Mouse (Mus musculus) heart, adult 18-20 months (tissue): ENCODE data around the gene Wdr82. TPM values are rescaled to one million over a fixed set of nuclear protein-coding genes. Genes with fewer than 3 reads are reported as not detected.
A peak's percentile ranks its signal among the peaks of the same experiment; 100 is the strongest.

Experiments
- DNase-seq, 2 experiments: peaks; one replicate each; pipeline ENCODE4 v3.0.0; 2021 to 2022; ENCODE audit warnings: mixed read lengths in 1 of 2
- long read RNA-seq, 2 experiments: library from polyadenylated mRNA; stranded (forward); transcript quantifications; one replicate each; pipeline ENCODE4 v2.0.0; 2021
- total RNA-seq, 2 experiments: library from RNA; stranded (reverse); gene quantifications; 2 replicates each; pipeline ENCODE4 v1.2.3; 2021

The Wdr82 gene
- 10 to 100 TPM; 38.2 to 39.5 TPM for total RNA-seq
- long read RNA-seq, experiment 1, partial matches to known transcripts, result 0 of 5 reads
- long read RNA-seq, experiment 1, other reads (novel, unspliced or antisense), result 4 of 5 reads
- long read RNA-seq, experiment 2, partial matches to known transcripts, result 0 of 3 reads
- long read RNA-seq, experiment 2, other reads (novel, unspliced or antisense), result 2 of 3 reads

DNA sequence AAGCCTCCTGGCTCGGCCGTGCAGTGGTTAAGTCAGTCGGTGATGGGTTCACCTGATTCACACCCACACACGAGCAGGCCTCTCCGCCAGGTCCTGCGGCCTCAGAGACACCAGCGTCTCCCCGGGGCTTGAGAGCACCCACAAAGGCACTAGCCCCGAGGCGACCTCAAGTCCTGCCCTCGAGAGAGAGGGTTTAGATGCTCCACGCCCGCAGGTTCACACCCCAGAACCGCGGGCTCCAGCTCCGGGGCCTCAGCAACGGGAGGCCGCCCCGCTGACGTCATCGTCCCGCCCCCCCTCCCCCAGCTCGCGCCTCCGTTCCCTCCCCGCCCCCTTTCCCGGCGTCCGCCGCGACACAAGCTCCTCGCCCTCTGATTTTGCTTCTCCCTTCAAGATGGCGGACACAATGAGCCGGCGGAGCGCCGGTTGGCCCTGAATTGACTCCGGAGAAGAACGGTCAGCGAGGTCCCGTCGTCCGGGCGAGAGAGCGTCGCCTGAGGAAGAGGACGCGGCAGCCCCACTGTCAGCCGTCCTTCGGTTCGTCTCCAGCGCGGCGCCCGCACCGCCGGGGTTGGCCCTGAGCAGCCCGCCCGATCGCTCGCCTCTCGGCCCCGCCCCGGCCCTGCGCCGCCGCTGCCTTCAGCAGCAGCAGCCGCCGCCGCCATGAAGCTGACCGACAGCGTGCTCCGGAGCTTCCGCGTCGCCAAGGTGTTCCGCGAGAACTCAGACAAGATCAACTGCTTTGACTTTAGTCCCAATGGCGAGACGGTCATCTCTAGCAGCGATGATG is at the start of gene Wdr82:
Gene Wdr82, plus strand, starts transcription at position 373 of the 790 bp plus-strand sequence.
- DNase-seq, result peak; percentile 94

DNA sequence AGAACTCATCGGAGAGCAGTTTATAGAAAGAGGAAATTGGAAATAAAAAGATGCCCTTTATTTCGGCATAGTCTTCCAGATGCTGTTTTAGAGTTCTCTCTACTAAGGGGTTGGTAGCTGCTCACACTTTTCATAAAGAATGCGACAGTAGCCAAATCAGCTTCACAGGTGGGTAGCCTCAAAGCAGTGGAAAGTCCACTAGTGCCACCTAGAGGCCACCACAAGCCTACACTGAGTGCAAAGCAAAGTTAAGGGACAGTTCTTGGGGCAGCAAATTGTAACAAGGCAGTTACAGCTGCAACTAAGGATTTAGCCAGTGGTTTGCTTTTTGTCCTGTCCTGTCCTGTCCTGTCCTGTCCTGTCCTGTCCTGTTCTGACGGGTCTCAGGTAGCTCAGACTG is 47.1 kb upstream of the Wdr82 start:
- DNase-seq, result peak in 1 of 2 experiments; percentile 13

DNA sequence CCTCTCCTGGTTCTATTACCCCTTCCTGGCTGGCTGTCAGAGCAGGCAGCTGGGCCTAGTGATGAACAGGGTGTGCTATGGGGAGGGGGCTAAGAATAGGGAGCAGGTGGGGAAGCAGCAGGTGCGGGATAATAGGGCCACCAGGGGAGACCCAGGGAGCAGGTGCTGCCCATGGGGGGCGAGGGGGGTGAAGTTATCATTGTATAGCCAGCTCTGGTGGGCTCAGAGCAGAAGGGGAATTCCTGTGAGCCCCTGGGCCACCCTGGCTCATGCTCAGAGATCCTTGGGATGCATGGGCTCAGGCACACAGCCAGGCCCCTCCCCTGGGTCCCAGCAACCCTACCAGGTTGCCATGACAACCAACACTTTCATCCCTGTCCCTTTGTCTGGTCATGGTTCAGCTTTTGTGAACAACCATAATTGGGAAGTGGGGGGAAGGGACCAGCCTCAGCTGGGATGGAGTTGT is 43.9 kb upstream of the Wdr82 start:
- DNase-seq, result no peak

DNA sequence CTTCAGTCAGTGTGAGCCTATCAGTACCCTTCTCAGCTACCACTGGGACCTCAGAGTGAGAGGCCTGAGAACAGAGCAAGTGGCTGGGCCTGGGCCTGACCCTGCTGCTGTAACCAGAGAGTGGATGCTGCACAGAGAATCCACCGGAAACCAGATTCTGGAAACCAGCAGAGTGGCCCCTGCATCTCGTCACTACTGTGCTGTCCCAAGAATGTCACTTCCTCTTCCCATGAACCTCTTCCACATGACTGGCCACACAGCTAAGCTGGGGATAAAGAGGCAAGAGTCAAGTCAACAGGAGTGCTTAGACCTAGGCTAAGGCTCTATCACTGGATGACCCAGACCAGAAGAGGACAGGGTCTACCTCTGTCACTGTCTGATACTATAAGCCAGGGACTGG is 41.7 kb upstream of the Wdr82 start:
- DNase-seq, result no peak

DNA sequence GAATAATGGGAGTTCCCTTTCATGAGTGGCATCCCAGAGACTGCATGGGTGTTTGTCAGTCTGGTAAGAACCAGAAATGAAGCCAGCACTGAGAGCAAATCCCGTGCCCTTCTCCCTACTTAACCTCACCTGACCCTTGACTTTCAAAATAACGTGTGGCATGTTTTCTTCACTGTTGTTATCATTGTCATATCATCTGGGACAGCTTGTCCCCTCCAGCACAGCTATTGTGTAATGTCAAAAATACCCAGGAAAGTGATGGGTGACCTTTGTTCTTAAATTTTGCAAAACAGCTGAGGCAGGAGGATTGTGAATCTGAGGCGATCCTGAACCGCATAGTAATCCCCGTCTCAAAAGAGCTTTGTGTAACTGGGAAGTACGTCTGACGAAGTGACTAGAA is 40.5 kb upstream of the Wdr82 start:
- DNase-seq, result no peak

DNA sequence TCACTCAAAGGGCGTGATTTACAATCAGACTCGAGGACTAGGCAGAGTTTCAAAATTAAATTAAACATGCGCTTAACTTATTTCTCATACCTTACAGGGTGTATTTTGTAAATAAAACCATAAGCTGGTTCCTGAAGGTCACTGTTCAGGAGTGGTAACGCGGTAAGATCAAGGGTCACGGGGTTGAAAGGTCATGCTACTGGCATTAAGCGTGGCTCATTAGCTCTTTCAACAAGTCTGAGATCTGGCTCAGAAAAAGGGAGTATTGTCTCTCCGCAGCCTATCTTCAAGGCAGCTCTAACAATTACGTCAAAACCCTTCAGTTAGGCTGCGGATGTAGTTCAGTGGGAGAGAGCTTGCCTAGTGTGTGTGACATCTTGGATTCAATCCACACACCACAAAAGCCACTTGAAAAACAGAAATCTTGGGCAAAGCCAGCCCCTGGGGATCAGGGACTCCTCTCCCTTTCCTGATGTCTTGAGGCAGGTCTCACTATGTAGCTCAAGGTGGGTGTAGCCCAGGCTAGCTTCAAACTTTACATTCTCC is 33.0 kb upstream of the Wdr82 start:
- DNase-seq, result no peak

DNA sequence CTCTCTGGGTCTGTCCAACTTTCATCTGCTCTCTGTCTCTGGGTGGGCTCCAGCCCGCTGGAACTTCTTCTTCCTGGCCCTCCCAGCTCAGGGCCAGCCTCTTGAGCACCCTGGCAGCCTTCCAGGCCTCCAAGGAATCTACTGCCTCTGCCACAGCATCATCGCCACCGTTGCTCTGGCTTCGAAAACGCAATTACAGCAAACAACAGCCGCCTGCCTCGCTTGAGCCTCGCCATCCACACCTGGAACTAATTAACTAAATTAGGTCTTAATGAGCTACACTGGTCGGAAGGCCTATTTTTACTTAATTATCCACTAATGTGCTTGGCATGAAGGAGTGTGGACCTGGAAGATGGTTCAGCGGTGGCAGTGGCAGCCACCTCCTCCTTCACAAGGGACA is 31.0 kb upstream of the Wdr82 start:
- DNase-seq, result no peak

DNA sequence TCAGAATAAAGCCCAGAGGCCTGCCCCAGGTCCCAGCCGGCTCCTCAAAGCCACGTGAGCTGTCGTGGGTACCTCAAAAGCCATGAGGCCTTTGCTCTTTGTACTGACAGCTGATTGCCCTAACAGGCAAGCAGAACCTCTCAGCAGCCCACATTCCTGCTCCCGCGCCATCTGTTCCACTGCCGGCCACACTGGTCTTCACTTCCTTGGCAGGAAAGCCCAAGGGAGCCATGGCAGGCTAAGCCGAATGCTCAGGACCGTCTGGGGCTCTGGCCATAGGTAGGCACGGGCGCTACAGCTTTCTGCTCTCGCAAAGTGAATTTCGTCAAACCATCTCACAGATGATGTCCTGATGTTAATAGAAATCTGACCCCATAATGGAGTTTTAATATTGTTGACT is 28.8 kb upstream of the Wdr82 start:
- no peak for DNase-seq

DNA sequence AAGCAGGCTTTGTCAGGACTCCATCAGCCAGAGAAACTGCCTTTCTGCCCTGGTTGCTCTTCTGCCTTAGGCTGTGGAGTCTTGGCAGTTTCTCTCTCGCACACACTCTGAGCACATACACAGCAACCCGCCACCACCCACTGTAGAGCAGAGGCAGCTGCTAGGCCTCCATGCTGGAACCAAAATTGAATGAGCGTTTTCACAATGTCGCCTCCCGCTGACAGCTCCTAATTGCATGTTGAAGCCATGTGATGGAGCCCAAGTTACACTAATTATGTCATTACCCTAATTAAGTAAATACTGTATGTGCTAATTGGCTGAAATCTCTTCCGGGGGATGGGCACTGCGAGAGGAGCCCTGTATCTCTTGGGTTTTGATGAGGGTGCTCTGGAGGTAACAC is 26.6 kb upstream of the Wdr82 start:
- DNase-seq, result no peak

DNA sequence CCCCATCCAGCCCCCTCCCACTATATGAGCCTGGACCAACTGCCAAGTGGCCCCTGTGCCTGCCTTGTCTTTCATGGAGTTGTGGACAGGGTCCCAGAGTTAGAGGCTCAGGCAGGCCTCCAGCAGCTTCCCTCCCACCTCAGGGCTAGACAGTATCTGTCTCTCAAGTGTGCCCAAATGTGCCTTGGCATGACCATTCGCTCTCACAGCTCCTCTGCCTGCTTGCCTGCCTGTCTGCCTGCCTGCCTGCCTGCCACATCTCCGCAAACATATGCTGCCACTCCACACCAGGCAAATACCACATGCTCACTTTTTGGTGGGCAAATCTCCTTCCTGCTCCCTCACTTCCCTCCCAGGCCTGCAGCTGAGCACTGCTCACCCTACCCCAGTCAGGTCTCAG is 25.1 kb upstream of the Wdr82 start:
- no peak for DNase-seq

DNA sequence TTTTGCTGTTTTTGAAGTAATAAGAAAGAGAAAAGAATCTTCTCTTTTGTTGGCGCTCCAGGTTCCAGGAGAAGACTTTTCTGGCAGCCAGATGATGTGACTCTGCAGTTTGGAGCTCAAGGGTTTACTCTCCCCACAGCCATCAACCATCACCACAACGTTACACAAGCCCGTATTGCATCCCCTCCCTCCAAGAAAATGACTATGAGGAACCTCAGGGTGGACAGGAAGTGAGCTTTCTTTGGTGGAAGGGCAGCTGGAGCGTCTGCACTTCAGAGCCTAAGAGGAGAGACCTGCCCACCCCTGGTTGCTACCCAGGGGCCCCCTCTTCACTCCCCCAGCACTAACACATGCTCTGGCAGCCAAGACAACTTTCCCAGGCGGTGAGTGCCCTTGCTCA is 23.4 kb upstream of the Wdr82 start:
- no peak for DNase-seq

DNA sequence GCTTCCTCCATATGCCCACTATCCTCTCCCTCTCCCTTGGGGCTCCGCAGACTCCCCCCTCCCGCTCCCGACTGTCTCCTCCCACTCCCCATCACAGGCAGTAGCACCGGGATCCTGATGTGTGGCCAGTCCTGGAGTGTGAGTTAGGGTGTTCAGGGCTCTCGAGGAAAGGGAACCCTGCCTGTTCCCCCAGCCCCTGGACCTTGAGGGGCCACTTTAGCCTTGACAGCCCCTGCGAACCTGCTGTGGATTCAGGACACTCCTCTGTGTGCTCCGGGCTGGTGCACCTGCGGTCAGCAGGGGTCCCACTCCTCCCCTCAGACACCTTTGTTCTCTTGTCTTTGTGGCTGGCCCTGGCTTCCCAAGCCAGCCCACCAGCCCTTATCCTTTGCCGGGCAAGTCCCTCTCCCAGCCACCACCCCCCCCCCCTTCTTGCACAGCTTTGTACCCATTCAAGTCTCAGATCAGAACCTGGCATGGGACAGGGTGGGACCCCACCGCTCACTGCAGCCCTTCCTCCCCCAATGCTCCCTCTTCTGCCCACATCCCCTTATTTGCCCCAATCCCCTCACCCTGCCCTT is 22.8 kb upstream of the Wdr82 start:
- DNase-seq, result no peak

DNA sequence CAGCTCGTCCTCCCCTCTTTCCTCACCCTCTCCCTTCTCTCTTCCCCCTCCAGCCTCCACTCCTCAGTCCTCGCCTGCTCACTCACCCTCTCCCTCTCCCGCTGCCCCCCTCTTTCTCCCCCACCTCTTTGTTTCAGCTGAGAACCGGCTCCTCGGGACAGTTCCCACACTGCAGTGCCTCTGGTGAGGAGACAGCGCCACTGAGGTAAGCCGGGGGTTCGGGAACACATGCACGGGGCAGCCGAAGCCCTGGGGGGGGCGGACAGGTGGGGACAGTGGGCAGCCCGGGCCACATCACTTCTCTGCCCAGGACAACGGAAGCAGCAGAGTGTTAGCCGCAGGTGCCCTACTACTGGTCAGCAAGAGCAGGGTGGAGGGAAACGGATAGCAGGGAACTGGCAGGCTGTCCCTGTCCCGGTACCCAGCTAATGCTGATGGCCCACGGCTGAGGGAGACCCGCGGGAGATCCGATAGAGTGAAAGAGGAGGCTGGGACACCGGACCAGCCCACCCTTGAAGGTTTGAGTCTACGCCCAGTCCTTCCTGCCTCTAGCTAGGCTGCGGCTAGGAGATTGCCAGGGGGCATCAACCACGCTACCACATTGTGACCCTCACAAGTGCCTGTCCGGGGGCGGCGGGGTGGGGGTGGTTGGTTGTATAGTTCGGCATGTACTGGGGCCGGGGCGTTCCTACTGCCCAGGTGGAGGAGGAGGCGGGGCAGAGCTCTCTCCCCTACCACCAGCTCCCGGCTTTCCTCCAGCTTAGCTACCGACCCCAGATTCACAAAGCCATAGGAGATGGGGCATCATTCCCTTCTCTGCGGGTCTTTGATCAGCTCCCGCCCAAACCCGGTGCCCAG is 22.0 kb upstream of the Wdr82 start:
- DNase-seq, result no peak

DNA sequence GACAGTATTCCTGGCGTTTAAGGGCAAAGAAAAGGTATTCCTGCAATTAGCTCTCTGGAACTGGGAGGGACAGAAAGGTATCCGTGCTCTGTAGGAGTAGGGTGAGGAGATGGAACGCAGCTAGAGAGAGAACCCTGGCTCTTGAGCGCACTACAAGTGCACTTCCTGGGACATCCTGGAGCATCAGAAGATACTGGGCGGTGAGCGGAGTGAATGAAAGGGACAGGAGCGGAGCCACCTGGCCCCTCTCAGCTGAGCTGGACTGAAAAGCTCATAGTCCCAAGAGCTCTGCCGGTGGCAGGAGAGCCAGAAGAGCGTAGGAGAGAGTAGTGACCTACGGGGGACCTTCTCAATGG is 21.4 kb upstream of the Wdr82 start:
- DNase-seq, result no peak

DNA sequence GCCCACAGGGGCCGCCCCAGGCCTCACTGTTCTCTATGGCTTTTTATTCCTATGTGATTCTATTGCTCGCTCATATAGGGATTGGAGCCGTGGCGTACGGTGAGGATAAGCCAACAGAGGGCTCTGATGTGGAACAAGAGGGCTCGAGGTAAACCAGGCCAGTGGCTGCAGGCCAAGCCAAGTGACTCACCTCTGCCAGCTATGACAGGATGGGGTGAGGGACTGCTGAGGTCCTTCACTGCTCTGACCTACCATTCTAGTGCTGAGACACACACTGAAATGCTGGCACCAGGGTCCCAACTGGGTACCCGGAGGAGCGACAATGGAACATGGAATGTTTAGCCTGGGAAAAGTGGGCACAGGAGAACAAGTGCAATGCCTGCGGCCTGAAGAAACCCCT is 16.6 kb upstream of the Wdr82 start:
- DNase-seq, result no peak

DNA sequence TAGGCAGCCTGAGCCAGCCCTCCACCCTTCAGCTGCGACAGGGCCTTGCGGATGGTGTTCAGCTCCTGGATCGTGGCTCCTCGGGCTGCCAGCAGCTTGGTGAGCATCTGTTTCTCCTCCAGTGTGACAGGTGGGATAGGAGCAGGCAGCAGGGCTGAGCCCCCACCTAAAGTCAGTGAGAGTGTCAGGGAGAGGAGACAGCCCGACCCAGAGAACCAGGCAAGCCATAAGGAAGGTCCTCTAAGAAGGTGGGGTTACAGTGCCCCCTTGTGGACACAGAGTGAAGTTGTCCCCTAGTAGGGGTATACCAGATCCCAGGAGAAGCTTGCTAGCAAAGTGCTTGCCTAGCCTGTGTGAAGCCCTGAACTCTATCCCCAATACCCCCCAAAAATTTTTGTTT is 14.3 kb upstream of the Wdr82 start:
- peak; percentile 40 to 53 for DNase-seq

DNA sequence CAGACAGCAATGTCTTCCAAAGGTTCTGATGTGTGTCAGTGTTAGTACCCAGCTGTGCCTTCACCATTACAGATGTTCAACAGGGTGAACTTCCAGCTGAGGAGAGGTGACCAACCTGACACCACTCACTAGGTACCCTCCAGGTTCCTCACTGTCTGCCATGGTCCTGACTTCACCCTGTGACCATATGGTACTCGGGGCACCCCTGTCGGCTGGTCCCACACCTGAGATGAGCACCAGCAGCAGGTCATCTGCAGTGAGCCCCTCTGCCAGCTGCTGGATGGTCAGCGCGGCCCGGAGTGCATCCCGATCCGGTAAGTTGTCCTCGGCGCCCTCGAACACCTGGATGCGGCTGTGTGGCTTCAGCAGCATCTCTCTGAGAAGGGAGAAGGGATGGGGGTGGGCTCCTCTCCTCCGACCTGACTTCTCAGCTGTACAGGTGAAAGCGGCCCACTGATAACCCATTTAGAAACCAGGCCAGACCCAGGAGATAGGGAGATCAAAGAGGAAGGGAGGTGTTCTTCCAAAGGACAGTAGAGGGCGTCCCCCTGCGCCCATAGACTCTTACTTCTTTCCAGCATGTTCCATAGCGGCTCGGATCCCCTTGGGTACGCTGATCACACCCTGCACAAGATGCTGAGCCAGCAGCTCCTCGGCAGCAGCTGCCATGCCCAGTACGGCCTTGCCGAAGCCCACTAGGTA is 13.7 kb upstream of the Wdr82 start:
- no peak for DNase-seq

DNA sequence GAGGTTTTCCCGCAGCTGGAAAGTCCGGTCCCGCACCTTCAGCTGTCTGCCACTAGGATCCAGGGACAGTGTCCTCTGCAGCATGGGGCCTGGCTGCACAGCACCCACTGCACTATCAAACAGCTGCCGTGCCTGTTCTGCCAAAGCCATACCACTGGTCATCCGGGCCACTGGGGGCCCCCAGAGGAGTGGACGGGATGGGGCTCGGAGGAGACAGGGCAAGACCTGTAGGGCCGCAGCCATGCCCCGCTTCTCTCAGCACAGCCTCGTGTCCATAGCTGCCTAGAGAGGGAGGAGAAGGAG is 13.2 kb upstream of the Wdr82 start:
- no peak for DNase-seq

DNA sequence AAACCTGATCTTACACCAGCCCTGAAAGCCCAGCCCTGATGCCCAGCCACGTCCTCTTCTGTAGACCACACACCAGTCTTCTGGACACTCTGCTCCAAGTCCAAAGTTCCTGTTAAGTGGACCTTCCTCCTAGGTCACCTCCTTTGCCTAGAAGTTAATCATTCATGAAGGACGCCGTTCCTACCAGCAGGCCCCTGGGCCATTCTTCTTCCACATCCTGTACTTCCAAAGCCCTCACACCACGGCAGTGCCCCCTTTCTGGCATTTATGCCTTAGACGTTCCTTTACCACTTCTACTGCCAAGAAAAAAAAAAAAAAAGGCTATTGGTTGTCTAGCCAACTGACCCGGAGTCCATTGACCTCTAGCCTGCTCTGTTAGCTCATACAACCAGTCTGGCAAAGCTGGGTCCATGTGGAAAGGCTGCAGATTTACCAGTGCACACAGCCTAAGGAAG is 12.7 kb upstream of the Wdr82 start, which contains the start of gene Glyctk:
Gene Glyctk, minus strand, starts transcription at position 102 of the 455 bp plus-strand sequence.
- DNase-seq, result no peak

DNA sequence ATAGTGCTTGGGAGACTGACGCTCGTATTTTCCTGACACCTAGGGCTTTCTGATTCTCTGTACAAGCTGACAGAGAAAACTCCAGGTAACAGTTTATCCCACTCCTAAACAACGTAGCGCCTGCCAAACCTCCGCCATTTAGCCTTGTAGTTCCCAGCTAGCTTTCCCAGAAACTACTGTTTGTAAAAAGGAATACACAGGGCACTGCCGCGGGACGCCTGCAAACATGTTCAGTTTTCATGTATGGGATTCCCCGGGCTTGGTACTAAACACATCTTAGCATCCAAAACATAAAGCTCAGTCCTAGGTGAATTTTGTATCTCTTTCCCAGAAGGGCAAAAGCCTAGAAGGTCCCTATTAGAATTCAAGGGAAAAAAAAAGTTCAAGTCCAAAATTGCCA is 11.5 kb upstream of the Wdr82 start:
- no peak for DNase-seq

DNA sequence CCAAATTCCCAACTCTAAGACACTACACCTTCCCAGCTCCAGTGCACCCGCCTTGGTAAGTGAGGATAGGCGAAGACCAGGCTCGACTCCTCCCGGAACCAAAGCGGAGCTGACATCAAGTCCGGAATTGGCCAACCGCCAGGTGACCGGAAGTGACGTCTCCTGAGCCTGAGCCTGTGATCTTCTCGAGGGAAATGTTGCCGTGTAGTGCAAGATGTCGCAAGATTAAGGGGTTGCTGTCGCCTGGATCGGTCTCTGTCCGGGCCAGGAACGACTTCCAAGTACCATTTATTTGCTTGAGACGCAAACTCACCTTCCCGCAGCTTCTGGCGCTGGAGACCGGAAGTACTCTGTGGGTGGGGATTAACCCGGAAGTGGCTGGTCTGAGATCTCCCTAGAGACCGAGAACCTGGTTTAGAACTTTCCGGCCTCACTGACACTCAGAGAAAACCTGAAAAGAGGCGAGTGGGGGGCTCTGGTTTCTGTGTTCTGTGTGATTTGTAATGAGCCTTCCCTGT is 10.9 kb upstream of the Wdr82 start:
- DNase-seq, result peak; percentile 96 to 99

DNA sequence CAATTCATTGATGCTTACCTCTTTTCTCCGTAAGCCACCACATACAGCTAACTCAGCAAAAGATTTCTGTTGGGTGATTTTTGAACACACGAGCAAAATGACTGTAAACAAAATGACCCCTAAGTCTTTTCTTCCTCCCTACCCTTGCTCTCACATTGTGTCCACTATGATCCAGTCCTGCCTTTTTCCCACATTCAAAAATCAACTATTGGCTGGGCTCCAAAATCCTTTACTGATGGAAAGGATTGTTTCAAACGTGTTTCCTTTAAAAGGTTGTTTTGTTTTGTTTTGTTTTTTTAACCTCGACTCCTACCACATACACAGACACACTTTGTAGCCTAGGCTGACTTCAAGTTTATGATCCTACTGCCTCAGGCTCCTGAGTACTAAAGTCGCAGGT is 10.3 kb upstream of the Wdr82 start:
- no peak for DNase-seq
